Mouse (Mus musculus) splenic B cell, adult 2 months (primary cell): ENCODE measurements around the gene Rpp25l.

Source experiments
- DNase-seq: peaks from one replicate; pipeline ENCODE4 v3.0.0-alpha.2; 2011; ENCODE audit warnings: low read depth, low spot score
- H3K27me3 ChIP-seq: 2 replicates; pipeline ENCODE4 v1.6.1; 2012; ENCODE audit warnings: mild to moderate bottlenecking, low read length, moderate library complexity, mixed read lengths; ENCODE audit not compliant: control insufficient read depth, poor library complexity, insufficient read depth, severe bottlenecking
- H3K36me3 ChIP-seq: 2 replicates; pipeline ENCODE4 v1.6.1; 2012; ENCODE audit warnings: mild to moderate bottlenecking, low read length, moderate library complexity, mixed read lengths; ENCODE audit not compliant: control insufficient read depth, poor library complexity, insufficient read depth, severe bottlenecking

Gene Rpp25l

GRCm38 (mm10) chr4:41676248-41677005, 36.9 kb downstream of the Rpp25l start:
- H3K27me3 ChIP-seq, result no peaks in the 10 kb centered on the region
- no peak for DNase-seq
- H3K36me3 ChIP-seq, result no peaks in the 10 kb centered on the region

DNA sequence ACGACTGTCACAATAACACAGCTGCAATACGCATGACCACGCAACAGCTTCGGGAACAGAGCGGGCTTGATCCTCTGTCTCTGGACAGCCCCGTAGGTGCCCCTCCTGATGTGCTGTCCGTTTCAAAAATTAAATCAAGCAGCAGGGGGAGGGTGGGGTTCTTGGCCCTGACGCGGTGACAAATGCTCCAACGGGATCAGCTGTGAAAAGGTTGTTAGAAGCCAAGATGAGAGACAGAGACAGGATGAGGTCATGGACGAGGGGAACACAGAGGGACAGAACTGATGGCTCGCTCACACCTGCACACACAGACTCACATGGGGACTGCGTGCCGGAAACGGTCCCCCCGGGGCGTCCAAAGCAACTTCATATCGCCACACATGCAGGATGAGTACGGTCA, 40.1 kb downstream of the Rpp25l start:
- DNase-seq, result no peak
- no peaks in the 10 kb centered on the region for H3K27me3 ChIP-seq
- H3K36me3 ChIP-seq, result no peaks in the 10 kb centered on the region

DNA sequence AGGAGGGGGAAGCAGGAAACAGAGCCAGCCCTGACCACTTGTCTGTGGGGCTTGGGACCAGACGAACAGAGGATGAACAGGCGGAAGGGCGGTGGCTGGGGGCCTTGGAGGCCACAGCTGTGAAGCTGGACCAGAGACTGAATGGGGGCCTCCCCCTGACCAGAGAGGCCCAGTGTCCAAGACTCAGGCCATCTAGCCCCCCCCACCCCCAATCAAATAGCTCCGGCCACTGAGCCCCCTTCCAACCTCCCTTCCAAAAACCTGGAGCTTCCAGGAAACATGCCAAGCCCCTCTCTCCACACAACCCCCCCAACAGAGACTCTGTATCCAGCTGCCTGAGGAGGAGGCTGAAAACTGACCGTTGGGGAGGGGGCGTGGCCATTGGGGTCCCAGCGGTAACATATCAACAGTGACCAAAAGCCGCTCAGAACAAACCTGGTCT, 40.8 kb downstream of the Rpp25l start:
- DNase-seq, result no peak
- no peaks in the 10 kb centered on the region for H3K27me3 ChIP-seq
- H3K36me3 ChIP-seq, result no peaks in the 10 kb centered on the region

DNA sequence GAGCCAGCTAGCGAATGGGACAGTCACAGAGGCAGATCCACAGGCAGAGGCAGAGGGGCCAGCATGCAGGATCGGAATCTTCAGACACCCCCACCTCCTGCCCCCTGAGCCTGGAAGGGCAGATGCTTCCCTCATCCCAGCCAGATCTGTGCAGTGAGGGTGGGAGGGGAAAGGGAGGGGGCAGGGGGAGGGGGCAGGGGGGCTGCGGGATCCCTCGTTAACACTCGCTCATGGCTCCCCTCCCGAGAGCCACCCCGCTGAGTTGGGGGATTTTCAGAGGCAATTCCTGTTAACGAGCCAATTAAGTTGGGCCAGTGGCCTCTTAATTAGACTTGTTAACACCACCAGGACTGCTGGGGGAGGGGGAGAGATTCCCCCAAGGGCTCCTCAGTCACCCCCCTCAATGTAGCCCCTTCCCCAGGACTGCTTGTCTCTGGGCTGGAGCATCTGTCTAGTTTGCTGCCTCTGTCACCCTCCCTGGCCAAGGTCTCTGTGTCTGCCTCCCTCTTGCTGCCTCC, 41.3 kb downstream of the Rpp25l start:
- no peak for DNase-seq

DNA sequence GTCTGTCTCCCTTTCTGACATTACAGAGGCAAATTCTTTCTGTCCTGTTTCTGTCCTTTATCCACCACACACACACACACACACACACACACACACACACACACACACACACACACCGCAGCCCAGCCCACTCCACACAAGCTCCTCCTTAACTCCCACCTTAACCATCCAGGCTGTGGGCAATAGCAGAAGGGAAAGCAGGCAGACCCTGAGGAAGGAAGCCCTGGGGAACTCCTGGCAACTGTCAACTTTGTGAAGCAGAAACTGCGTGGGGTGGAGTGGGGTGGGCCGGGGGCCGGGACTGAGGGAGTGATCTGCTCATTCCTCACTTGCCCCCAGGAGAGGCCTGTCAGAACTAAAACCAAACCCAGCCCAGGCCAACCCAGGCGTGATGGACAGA, 41.8 kb downstream of the Rpp25l start:
- no peaks in the 10 kb centered on the region for H3K36me3 ChIP-seq
- no peaks in the 10 kb centered on the region for H3K27me3 ChIP-seq
- DNase-seq, result no peak

More for the DNA sequence above, 41.3 kb downstream of the Rpp25l start:
- Histone ChIP-seq H3K27me3 (no peaks in the 10 kb centered on the region), H3K36me3 (no peaks in the 10 kb centered on the region)

DNA sequence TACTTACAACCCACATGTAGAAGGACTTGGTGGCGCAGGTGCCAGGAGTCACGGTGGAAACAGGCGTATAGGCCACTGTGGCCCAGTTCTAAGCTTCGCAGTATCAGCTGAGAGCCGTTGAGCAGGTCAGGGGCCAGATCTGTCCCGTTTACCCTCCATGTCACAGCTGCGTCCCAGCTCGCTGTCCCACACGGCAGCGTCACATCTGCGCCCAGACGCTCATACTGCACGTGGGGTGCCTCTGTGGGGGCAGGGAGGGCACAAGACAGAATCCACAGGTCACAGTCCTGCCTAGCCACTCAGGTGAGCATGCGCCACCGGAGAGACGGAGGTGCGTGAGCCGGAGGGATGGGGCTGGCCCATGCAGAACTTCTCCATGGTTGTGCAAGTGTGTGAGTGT, 42.5 kb downstream of the Rpp25l start:
- no peaks in the 10 kb centered on the region for H3K27me3 ChIP-seq
- no peak for DNase-seq
- no peaks in the 10 kb centered on the region for H3K36me3 ChIP-seq

GRCm38 (mm10) chr4:41666646-41667045, 46.7 kb downstream of the Rpp25l start:
- no peaks in the 10 kb centered on the region for H3K27me3 ChIP-seq
- H3K36me3 ChIP-seq, result no peaks in the 10 kb centered on the region
- no peak for DNase-seq

DNA sequence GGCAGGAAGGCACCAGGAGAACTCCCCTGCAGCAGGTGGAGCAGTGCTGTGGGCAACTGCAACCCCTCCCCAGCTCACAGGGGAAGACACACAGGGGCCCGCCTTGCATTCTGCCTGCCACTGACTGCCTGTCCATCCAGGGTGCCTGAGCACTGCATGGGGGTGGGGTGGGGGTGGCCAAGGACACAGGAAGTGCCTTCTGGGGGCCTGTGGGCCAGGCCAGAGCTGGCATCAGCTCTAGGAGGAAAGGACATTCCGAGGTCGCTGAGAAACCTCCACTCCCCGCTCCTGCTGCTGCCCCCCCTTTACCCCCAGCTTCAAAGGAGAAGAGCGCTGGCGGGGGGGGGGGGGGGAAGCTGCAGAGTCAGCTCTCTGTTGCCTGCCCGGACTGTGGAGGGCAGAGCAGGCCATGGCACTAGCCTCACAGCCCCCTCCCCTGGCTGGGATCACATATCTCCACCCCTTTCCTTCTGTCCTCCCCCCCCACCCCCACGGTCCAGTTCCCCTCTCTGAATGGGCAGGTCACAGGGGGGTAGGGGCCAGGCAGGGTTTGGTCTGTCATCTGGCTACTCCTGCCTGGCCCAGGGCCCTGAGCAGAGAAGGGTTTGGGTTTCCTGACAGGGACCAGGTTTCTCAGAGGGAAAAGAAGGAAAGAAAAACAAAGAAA, 48.2 kb downstream of the Rpp25l start:
- no peaks in the 10 kb centered on the region for H3K27me3 ChIP-seq
- DNase-seq, result no peak
- H3K36me3 ChIP-seq, result no peaks in the 10 kb centered on the region

DNA sequence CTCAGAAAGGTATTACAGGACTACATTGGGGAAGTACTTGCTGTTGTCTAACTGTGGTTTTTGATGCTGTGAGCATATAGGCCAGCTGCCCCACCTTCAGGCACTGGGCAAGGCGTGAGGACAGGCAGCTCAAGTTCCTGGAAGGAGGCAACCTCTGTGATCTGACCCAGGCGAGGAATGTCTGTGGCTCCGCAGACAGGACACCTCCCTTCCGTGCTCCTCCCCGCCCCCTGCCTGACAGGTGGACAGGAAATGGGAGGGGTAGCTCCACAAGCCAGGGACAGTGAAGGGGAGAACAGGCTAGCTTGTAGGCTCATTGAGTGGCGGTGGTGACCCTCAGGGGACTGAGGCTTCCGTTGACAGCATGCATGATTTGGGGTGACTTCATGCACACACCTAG, 48.8 kb downstream of the Rpp25l start:
- DNase-seq, result peak; percentile 8
- no peaks in the 10 kb centered on the region for H3K27me3 ChIP-seq
- no peaks in the 10 kb centered on the region for H3K36me3 ChIP-seq

GRCm38 (mm10) chr4:41663614-41664013, 49.7 kb downstream of the Rpp25l start:
- no peaks in the 10 kb centered on the region for H3K27me3 ChIP-seq
- no peak for DNase-seq
- no peaks in the 10 kb centered on the region for H3K36me3 ChIP-seq

DNA sequence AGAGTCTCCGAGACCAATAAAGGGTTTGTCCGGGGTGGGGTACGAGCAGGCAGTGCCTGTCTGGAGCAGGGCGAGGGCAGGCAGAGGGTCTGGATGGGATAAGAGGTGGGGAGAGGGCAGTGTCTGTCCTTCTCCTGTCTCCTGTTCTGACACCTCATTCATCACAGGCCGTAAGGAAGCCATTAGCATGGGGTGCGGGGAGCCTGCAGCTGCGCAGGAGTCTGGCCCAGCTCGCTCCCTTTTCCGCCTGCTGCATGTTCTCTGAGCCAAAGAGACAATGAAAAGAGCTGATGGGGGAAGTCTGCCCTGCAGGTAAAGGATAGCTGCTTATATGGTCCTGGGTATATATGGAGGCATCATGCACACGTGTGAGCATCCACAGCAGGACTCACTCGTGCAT, 50.6 kb downstream of the Rpp25l start:
- no peak for DNase-seq
- Histone ChIP-seq H3K27me3 (no peaks in the 10 kb centered on the region), H3K36me3 (no peaks in the 10 kb centered on the region)
